36 mouse cellular contexts compared by ENCODE assay signal in the genomic region with DNA sequence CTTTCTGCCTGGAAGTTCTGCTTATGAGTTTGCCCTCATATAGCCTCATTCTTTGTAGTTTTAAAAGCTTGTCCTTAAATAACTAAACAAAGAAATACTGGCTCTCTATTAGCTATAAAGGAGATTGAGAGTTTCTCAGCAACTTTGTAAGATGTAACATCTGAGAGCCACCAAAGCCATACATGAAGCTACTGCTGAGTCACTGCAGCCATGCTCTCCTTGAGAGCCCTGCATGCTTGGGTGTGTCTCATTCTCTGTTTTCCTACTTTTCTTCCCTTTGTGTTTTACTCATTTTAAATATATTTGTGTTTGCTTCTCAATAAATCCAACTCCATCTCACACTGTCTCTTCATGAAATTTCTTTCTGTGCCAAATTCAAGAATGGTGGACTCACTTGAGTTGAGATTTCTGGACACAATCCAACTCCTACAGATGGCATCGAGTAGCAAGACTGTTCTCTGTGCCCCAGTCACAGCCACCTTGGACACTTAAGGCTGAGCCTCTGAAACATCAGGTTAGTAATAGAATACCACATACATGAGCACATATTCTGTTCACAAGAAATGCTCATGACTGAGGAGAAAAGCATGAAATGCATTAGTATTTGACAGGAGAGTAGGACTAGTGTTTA. TPM values are rescaled to one million over a fixed set of nuclear protein-coding genes. Genes with fewer than 3 reads are reported as not detected.
A peak's percentile ranks its signal among the peaks of the same experiment; 100 is the strongest.
DNase-seq lines count a peak whose midpoint lies in the region; TF ChIP-seq lines count a peak whose summit lies in the region.
"Had no signal": no experiment of that assay in that cellular context is flagged by ENCODE, and none has a peak within 500 bp of the region (broad histone marks: within the 10 kb centered on the region; RNA-seq: fewer than 3 reads in every experiment).

No protein-coding gene starts in this region.

- peak; percentile 6 for DNase-seq in cerebellum, adult 9-10 months
- DNase-seq in cerebellum, postnatal 36 days: no peak
- DNase-seq in 3T3-L1 (ENCODE audit: low read depth, low spot score) (peak; percentile 41), MEL (ENCODE audit: low read depth, low spot score) (peak; percentile 55)
- DNase-seq in c-Kit-positive CD71-positive TER-119-positive erythroid progenitor cells, embryonic 14.5 days (ENCODE audit: low spot score): peak; percentile 15
- no peak for DNase-seq in right cerebral cortex, adult 18-20 months
- DNase-seq in urinary bladder, adult 18-20 months (ENCODE audit: low spot score in 2 of 2): no peak
- DNase-seq: adrenal gland, adult 2 months; adrenal gland, postnatal 36 days; forebrain, postnatal 0 days; heart, postnatal 14 days; kidney, adult 2 months; kidney, postnatal 36 days; lung, postnatal 36 days; right cerebral cortex, postnatal 4 days; thymus, adult 18-20 months; thymus, postnatal 36 days had no signal

- H3K9ac ChIP-seq in MEL (ENCODE audit: control insufficient read depth, low read depth, low read length, poor library complexity, severe bottlenecking): peak overlapping the region; percentile 41
- H3K9ac ChIP-seq: forebrain, embryonic 12.5 days; forebrain, postnatal 0 days; hindbrain, embryonic 15.5 days; intestine, embryonic 15.5 days; limb, embryonic 12.5 days; midbrain, embryonic 12.5 days; neural tube, embryonic 12.5 days had no signal

- H3K9me3 ChIP-seq in MEL (replicated peaks; ENCODE audit: insufficient read depth, low read length): no peaks in the 10 kb centered on the region
- H3K9me3 ChIP-seq: forebrain, embryonic 12.5 days; hindbrain, embryonic 10.5 days; hindbrain, embryonic 15.5 days; intestine, embryonic 15.5 days; limb, embryonic 12.5 days; midbrain, embryonic 12.5 days; neural tube, embryonic 12.5 days had no signal

- H3K36me3 ChIP-seq in MEL (ENCODE audit: control insufficient read depth in 1 of 2, insufficient read depth in 2 of 2, low read length in 2 of 2): peaks cover 0 to 17% of the 10 kb centered on the region in 2 experiments; a peak in 2 of 4 replicates
- H3K36me3 ChIP-seq: forebrain, embryonic 12.5 days; hindbrain, embryonic 10.5 days; hindbrain, embryonic 15.5 days; intestine, embryonic 15.5 days; limb, embryonic 12.5 days; midbrain, embryonic 12.5 days; neural tube, embryonic 12.5 days had no signal

- peak overlapping the region; percentile 31; the same call in 1 of the 2 replicates for H3K27ac ChIP-seq in MEL (ENCODE audit: control insufficient read depth, low read depth, low read length)
- H3K27ac ChIP-seq: forebrain, embryonic 12.5 days; hindbrain, embryonic 10.5 days; hindbrain, embryonic 15.5 days; intestine, embryonic 15.5 days; layer of hippocampus, adult 2 months; left cerebral cortex, adult 2 months; limb, embryonic 12.5 days; midbrain, embryonic 12.5 days; neural tube, embryonic 12.5 days; stomach, postnatal 0 days had no signal

- no peaks in the 10 kb centered on the region for H3K79me2 ChIP-seq in MEL (ENCODE audit: control insufficient read depth, insufficient read depth, low read length, poor library complexity)

- peaks cover 9 to 24% of the 10 kb centered on the region in 2 experiments for H3K4me1 ChIP-seq in MEL (ENCODE audit: control insufficient read depth in 1 of 2, insufficient read depth in 2 of 2, low read length in 2 of 2)
- H3K4me1 ChIP-seq: forebrain, embryonic 12.5 days; hindbrain, embryonic 10.5 days; hindbrain, embryonic 15.5 days; intestine, embryonic 15.5 days; limb, embryonic 12.5 days; midbrain, embryonic 12.5 days; neural tube, embryonic 12.5 days had no signal

- no peak for TF ChIP-seq RAD21 in MEL (IDR thresholded peaks at IDR 0.05; ENCODE audit: low read depth, low read length)

- TF ChIP-seq CTCF in MEL (IDR thresholded peaks at IDR 0.05 in 2 of 3, conservative IDR thresholded peaks at IDR 0.05 in 1 of 3; ENCODE audit: control insufficient read depth in 1 of 3, insufficient read depth in 1 of 3, low read depth in 2 of 3, low read length in 3 of 3, poor library complexity in 1 of 3, severe bottlenecking in 1 of 3): no peak

- no peaks in the 10 kb centered on the region for H3K27me3 ChIP-seq in MEL (ENCODE audit: control insufficient read depth in 1 of 2, insufficient read depth in 2 of 2, low read length in 2 of 2)
- H3K27me3 ChIP-seq: forebrain, embryonic 12.5 days; hindbrain, embryonic 15.5 days; intestine, embryonic 15.5 days; limb, embryonic 12.5 days; midbrain, embryonic 12.5 days; neural tube, embryonic 12.5 days had no signal

- no peak for TF ChIP-seq POLR2A in MEL (IDR thresholded peaks at IDR 0.05; ENCODE audit: control insufficient read depth in 1 of 2, insufficient read depth in 1 of 2, low read depth in 1 of 2, low read length in 2 of 2, poor library complexity in 1 of 2)

- no peak for TF ChIP-seq EP300 in MEL (IDR thresholded peaks at IDR 0.05; ENCODE audit: low read depth in 1 of 2, low read length in 2 of 2)

- H3K4me3 ChIP-seq in MEL (ENCODE audit: control insufficient read depth in 1 of 2, insufficient read depth in 1 of 2, low read depth in 2 of 2, low read length in 2 of 2): peak overlapping the region in 1 of 2 experiments; percentile 38; a peak in 1 of 4 replicates
- H3K4me3 ChIP-seq: erythroblast, embryonic 14.5 days; forebrain, embryonic 12.5 days; hindbrain, embryonic 10.5 days; hindbrain, embryonic 15.5 days; intestine, embryonic 15.5 days; layer of hippocampus, adult 2 months; left cerebral cortex, adult 2 months; limb, embryonic 12.5 days; midbrain, embryonic 12.5 days; myocyte; neural tube, embryonic 12.5 days had no signal

TF ChIP-seq in MEL, 35 proteins besides CTCF, POLR2A, EP300 and RAD21:
- TF ChIP-seq MXI1 (IDR thresholded peaks at IDR 0.05; ENCODE audit: low read depth, low read length): peak; percentile 19; the same call in 1 of the 2 replicates
- no peak for TF ChIP-seq JUND (IDR thresholded peaks at IDR 0.05; ENCODE audit: low read depth, low read length)

RNA-seq across cellular contexts. Expression of a gene that starts 0.7 kb away (rescaled TPM):
- 1.5 and 2.3 TPM in 2 replicates for total RNA-seq in MEL (2012; rRNA removed)
- 1 to 10 TPM in 1 of 2 experiments, not detected in 1; 3.9 TPM for polyA plus RNA-seq in MEL (2012; ENCODE audit: insufficient read depth in 1 of 2, insufficient read length in 2 of 2, low read depth in 1 of 2, low replicate concordance in 2 of 2, missing spikeins in 1 of 2)
- total RNA-seq: gastrocnemius, adult 8-10 months; layer of hippocampus, adult 2 months; layer of hippocampus, postnatal 14 days; left cerebral cortex, postnatal 25 days; liver, adult 2 months had no signal
- polyA plus RNA-seq: erythroblast, embryonic 14.5 days; kidney, embryonic 16.5 days; limb, embryonic 12.5 days had no signal

RNA-seq across cellular contexts. Expression of a gene that starts 23.5 kb away (rescaled TPM):
- total RNA-seq in MEL (2012; rRNA removed): 1.6 and 2.1 TPM in 2 replicates
- polyA plus RNA-seq in MEL (2012; ENCODE audit: insufficient read depth in 1 of 2, insufficient read length in 2 of 2, low read depth in 1 of 2, low replicate concordance in 2 of 2, missing spikeins in 1 of 2): 1 to 10 TPM in 1 of 2 experiments, not detected in 1; 2.9 TPM

RNA-seq across cellular contexts. Expression of a gene that starts 51.8 kb away (rescaled TPM):
- total RNA-seq in MEL (2012; rRNA removed): not detected in 2 replicates
- polyA plus RNA-seq in MEL (2012; ENCODE audit: insufficient read depth in 1 of 2, insufficient read length in 2 of 2, low read depth in 1 of 2, low replicate concordance in 2 of 2, missing spikeins in 1 of 2): not detected
- total RNA-seq: gastrocnemius, adult 8-10 months; heart, postnatal 14 days had no signal
- polyA plus RNA-seq: CD4-positive, CD25-positive, alpha-beta regulatory T cell, adult 4 months; erythroblast, embryonic 14.5 days; kidney, adult 2 months; kidney, embryonic 16.5 days; liver, adult 2 months; liver, embryonic 16.5 days; neural tube, embryonic 12.5 days had no signal

Comparison
In these comparisons a context has a peak if more than half of its experiments do, and no peak if none do; other contexts are left out.
1. DNase-seq: peak in cerebellum, adult 9-10 months (single experiment), 3T3-L1 (single experiment), MEL (single experiment) and c-Kit-positive CD71-positive TER-119-positive erythroid progenitor cells, embryonic 14.5 days (single experiment); none in cerebellum, postnatal 36 days (0 of 2), right cerebral cortex, adult 18-20 months (single experiment) and urinary bladder, adult 18-20 months (0 of 2).